Mouse (Mus musculus): ENCODE measurements at regions not wholly inside any gene's neighbourhood (a gene's known extent, or its start where the extent isn't known, plus 50 kb on each side); places are given as distances from the start of the nearest gene placed in this dataset.
A peak's percentile ranks its signal among the peaks of the same experiment; 100 is the strongest.
"Not testable (repeated sequence)": the region's sequence is repeated elsewhere in the genome, so short reads cannot be mapped to it uniquely, and the experiment has no call there.

DNA sequence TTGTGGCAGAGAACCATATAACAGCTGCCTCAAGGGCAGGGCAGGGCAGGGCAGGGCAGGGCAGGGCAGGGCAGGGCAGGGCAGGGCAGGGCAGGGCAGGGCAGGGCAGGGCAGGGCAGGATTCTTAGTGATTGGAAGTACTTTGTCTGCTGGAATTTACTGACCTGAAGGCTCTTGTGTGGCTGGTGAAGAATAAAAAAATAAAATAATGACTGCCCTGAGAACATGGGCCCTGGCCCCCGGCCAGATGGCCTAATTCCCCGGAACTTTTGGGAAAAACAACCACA is 169.3 kb downstream of the Qk start:
- DNase-seq (ENCODE audit: low spot score in 2 of 2), result not testable (repeated sequence)

DNA sequence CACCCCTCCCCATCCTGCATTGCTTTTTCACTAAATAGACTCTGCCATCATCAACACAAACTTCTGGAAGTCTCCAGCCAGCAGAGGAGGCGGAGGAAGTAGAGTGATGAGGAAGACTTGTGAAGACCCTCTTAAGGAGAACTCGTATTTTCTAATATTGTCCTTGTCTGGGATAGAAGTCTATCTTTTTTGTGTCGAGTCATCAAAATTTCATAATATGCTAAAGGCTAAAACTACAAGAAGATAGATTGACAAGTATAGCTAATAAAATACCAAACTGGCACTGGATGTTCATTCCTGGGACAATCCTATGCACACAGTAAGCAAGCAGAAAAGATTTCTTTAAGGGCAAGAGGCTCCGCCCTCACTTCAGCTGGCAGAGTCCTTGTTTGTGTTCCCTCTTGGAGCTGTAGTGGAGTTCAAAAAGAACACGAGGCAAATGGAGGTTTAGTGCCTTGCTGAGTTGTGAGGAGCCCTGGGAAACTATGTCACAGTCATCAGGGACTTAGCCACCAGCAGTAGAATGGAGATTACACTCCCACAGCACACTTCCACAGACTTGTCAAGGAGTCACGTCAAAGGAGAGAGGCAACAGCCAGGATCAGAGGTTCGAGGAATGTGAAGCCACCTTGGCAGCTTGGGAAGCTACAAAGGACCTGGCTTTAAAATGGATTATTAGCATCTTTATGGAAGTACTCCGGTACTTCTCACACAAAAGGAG is 169.8 kb downstream of the Qk start:
- no peak for DNase-seq (ENCODE audit: low spot score in 2 of 2)

DNA sequence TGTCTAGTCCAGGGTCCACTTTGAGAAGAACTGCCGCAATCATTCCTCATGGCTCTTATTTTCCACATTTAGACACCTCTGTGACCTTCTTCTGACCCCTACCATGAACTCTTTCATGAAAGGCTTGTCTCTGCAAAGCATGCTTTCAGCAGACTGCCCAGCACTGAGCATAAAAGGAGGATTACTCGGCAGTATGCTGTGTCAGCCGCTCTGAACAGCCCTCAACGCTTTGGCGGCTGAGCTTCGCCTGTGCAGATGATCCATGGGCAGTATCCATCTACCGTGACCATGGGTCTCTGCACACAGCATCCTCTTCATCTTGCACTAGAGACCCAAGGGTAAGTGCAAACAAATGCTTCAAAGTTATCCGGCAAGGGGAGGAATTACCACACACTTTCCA is 172.5 kb downstream of the Qk start:
- DNase-seq (ENCODE audit: low spot score in 2 of 2), result no peak

DNA sequence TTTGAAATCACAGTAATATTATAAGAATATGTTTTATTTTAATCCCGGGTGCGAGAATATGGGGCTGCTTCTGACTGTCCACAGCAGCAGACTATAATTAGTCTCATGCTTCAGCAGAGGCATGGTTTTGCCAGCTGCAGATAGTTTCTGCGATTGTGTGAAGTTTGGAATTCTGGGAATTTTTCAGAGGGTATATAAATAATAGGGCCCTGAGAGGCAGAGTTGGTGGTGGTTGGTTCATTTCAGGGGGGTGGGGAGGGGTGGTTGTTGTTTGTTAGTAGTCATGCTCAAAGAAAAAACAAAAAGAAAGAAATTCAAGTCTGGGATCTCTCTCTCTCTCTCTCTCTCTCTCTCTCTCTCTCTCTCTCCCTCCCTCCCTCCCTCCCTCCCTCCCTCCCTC is 173.1 kb downstream of the Qk start:
- DNase-seq (ENCODE audit: low spot score in 2 of 2), result no peak

DNA sequence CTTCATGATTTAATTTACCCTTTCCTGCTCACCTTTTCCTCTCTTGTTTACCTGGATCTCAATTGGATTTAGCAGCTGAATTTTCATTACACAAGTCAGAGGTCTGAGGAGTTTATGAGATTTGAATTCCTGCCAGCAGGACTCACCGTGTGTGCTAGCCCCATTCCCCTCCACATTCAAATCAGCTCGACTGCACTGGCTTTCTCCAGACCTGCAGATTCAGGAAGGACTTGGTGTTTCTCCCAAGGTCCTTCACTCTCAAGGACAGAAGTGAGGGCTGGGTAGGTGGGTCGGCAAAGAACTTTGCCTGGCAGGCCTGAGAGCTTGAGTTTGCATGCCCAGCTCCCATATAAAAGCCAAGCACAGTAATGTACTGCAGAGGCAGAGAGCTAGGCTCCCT is 180.8 kb downstream of the Qk start:
- no peak for DNase-seq (ENCODE audit: low spot score in 2 of 2)

DNA sequence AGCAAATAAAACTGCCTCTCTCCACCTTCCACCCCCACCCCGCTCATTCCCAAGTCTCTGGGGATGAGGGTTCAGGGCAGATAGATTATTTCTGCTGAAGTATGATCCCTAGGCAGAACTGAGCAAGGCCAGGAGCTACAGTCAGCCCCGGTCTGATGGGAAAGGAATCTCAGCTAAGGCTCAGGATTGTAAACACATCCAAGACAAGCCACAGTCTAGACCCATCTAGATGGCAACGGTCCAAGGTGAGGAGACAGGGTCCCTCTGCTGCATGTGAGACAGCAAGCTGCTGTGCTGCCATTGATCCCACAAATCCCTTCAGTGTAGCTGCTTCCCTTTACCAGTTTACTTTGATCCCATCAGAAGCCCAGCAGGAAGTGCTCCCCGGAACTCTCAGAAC is 181.3 kb downstream of the Qk start:
- DNase-seq (ENCODE audit: low spot score in 2 of 2), result no peak

DNA sequence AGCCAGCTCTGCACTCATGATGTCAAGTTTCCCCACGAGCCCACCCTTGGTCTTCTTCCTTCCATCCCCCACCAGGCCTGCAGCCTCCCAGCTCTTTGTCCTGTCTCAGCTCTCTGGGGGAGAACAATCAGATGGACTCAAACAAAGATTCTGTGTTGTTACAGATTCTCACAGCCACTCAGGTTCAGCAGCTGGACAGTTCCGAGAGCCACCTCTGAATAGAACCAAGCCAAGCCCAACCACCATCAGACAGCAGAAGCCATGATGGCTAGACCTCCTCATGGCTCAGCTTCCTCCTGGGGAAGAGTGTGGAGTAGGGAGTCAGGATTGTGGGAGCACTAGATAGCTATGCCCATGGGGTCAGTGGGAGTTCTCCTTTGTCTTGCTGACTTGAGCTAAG is 184.5 kb downstream of the Qk start:
- no peak for DNase-seq (ENCODE audit: low spot score in 2 of 2)

DNA sequence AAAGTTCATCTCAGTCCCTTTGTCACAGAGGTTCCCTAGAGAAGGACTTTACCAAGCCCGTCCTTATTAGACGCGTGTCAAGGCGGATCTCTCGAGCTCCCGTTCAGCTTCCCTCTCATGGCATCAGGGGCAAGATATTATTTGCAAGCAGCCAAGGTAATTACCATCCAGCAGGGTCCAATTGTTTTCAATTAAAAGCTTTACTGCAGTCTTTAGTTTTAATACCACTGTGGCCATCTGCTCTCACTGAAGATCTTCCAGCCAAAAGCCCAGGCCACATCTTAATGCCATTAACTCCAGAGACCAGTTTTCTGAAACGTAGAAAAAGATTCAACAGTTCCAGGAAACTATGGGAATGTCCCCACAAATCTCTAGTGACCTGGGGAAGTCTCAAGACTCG is 191.1 kb downstream of the Qk start:
- no peak for DNase-seq (ENCODE audit: low spot score in 2 of 2)

DNA sequence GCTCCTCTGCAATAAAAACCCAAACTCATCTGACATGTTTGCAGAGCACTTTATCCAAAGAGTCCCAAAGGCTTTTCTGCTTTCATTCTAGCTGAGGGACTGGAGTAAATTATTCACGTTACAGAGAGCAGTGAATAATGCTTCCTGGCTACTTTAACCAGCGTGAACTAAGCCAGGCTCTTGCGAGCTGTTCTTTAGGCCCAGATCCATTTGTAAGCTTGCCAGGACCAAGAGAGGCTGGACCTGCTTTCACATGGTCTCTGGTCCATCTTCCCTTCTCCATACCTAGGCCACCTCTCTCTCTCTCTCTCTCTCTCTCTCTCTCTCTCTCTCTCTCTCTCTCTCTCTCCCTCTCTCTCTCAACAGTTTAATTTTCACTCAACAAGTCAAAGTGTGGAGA is 197.2 kb downstream of the Qk start:
- DNase-seq (ENCODE audit: low spot score in 2 of 2), result no peak

DNA sequence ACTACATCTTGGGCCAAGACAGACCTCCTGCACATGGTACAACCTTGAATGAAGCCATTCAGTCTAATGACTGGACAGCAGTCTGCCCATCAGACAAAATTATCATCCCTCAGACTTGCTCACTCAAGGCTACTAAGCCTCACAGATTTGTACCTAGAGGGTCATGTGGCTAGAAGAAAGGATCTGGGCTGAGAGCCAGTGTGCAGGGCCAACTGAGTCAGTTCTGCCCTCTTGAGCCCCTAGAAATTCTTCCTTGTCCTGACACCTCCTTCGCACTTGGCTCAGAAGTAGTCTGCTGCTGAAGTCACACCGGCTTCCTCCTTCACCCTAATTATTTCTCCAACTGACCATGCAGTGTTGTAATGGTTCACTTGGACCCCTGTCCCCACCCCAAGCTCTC is 207.5 kb downstream of the Qk start:
- no peak for DNase-seq (ENCODE audit: low spot score in 2 of 2)

DNA sequence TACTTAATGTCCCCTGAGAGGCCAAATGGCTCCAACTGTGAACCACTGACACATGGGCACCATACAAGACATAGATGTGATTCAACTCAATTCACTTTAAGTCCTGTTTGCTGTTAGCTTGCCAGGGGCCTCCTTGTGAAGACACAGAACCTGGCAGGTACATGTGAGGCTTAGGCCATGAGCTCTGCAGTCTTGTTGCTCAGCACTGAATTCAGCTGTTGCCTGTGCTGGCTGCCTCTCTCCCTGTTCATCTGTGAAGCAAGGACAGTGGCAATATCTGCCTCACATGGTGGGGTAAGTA is 209.3 kb downstream of the Qk start:
- DNase-seq (ENCODE audit: low spot score in 2 of 2), result no peak

DNA sequence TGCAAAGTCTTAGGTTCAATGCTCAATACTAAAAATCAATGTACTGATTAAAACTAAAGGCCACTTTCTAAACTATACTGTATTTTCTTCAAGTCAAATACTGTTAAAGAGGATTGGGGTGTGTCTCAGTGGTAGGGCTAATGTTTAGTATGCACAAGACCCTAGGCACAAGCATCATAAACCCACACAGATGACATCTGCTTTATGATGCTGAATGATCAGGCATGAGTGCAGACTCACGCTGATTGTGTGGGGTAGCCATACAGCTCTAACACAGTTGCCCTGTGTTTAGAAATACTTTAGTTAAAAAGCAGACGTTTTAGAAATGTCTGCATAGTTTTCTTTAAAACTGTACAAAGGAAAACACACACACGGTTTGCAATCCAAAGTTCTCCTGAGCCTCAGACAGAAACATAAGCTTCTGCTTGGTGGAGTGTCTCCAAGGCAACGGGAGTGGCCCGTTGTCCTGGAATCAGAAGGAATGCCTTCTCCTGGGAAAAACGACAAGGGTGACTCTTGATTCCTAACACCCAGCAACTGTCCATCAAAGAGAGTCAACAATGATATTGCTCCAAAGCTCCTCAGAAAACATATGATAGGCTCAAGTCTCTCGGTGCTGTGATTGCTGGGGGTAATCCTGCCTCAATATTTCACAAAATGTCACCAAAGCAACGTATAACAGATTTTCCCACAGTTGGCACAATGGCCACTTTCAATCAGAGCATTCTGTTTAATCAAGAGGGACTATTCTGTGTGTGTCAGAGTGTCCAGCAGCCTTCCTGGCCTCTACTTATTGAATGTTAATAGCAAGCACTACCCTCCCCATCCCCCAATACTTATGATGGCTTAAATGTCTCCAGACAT is 209.9 kb downstream of the Qk start:
- no peak for DNase-seq (ENCODE audit: low spot score in 2 of 2)

DNA sequence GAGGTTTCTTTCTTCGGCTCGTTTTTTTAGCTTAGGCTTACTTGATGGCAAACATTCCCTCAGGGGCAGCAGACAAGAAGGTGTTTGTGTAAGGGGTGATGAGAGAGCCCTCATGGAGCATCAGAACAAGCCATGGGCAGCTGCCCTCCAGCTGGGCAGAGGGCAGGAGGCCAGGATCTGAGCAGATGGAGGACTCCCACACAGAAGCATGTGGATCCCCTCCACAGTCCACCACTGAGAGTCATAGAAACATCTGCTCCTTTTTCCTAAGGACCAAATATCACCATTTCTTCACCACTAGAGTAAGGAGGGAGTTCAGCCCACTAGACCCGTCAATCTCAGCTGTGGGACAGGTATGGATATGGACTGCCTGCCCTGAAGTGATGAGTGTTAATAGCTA is 214.4 kb downstream of the Qk start:
- no peak for DNase-seq (ENCODE audit: low spot score in 2 of 2)

DNA sequence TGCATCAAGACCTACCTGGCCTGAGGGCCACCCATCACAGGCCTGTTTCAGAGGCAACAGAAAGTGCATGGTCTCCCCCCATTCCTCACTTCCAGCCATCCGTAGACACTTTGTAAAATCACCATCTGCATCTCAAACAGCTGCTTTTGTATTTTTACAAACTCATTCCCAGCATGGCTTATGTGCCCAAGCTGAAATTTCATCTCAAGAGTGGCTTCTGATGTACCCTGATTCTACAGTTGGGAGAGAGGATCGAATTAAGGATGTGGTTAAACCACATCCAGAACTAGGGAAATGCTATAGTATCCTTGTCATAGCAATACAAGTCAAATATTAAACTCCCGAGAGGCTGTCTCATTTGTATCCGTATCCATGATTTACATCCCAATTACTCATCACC is 221.5 kb downstream of the Qk start:
- DNase-seq (ENCODE audit: low spot score in 2 of 2), result no peak

DNA sequence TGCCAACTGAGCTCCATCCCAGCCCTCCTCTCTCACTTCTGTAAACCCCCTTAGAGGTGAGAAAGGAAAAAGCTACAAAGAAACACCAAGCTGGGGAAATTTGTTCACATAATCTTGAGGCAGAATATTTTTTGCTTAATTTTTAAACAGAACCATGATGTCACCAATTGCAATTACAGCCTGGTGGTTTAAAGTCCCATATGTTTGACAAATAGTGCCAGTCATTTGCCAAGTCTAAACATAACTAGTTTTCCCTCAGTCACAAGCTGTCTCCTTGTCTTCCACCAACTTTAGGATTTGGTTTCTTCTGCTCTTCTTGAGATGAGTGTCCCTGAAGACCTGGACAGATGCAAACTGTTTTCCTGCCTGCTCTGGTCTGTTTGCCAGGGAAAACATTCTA is 222.0 kb downstream of the Qk start:
- DNase-seq (ENCODE audit: low spot score in 2 of 2), result no peak

DNA sequence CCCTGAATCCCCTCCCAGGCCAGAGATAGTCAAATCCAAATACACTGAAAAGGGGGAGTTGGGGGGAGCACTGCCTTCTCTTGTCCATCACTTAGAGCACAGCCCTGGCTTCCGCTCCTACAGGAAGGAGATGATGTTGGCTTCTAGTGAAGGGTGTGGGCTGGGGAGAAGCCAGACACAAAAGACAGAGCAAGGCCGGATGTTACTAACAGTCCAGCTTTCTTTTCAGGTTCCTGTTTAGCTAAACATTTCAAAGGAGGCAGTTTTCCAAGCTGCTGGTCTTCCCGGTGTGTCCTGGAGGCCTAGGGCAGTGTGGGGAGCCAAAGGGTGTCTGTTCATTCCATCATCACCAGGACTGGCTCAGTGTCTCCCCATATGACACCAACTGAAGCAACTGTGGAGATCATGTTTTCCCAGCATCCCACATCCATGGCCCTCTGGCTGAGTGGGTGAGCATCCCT is 223.8 kb downstream of the Qk start:
- no peak for DNase-seq (ENCODE audit: low spot score in 2 of 2)

DNA sequence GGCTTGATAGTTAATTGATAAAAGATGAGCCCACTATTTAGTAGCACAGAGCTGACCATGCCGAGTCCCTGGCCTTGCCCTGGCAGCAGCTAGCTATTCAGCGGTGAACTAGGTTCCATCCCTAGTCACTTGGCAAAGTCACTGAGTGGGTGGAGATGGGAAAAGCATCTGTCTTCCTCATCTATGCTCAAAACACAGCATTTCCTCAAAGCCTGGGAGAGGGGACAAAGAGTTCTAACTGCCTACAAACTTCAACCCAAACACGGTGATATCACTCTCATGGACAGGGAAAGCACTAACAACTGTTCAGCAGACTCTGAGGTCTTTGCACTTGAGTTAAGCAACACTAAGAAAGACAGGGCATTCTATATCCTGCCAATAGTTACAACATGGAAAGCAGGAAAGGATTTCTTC is 225.5 kb downstream of the Qk start:
- DNase-seq (ENCODE audit: low spot score in 2 of 2), result peak in 1 of 2 experiments; percentile 50

DNA sequence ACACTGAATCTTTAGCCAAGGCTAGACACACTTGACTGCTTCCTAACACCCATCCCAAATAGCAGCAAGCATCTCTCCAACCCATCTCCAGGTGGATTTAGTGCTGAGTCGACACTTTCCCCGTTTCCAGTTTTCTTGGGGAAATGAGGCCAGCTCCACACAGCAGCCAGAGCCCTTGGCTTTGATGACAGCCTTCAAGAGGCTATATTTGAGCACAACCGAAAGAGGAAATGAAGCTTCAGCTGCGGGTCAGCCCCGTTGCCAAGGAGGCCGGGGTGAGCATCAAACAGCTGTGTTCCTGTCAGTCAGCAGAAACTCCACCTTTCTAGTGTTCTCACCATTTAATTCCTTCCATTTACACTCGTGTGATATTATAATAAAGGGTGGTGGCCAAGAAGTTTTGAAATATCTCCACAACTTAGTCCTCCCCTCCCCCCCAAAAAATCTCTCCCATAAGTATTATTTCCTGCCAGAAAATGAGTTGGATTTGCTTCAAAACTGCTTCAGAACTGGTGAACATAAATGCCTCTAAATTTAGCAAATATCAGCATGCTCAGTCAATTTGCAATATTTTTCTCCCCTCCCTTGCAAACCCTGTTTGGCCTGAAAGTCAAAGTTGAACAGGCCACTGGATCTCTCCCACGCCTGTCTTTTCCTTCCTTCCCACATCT is 226.1 kb downstream of the Qk start:
- DNase-seq (ENCODE audit: low spot score in 2 of 2), result peak in 1 of 2 experiments; percentile 23

DNA sequence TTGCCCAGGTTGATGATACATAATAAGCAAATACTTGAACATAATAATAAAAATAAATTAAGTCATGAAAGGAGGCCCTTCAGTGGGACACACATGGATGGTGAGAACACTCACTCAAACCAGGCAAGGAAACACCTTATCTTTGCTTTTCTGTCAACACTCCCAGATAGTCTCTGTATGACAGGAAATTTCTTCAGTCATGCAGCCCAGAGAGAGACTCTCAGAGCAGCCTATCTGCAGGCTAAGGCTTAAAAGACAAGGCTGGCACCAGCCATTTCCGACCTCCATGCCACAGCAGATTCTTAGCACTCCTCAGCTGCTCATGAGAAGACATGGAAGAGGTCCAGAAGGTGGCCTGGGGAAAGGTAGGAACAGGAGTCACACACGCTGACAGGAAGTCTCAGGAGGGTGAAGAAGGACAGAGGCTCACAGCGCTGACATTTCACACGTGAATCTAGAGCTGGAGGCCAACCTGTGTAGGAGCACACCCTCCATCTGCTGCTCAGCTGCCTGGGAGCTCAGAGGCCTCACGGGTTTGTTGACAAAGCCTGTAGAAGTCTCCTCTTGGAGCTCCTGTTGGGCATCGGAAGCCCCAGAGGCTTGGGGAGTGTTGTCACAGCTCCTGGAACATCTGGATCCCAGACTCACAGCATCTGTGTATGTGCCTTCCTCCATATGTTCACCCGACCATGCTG is 232.3 kb downstream of the Qk start:
- DNase-seq (ENCODE audit: low spot score in 2 of 2), result no peak

DNA sequence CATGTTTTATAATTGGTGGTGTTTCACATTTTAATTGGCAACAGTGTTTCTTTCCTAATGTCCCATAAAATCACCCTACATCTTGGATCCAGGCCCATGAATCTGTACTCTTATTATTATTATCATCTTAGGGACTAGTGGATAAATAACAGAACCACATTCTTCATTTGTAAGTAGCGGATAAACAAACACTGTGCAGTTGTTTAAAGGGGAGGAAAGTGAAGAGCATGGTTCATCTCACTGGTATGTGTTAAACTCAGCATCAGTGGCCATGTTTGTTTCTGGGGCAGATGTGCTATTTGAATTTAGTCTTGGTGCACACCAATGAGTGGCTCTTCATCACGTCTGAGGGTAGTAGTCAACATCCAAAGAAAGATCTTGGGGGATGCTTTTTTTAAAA is 233.1 kb downstream of the Qk start:
- DNase-seq (ENCODE audit: low spot score in 2 of 2), result no peak

DNA sequence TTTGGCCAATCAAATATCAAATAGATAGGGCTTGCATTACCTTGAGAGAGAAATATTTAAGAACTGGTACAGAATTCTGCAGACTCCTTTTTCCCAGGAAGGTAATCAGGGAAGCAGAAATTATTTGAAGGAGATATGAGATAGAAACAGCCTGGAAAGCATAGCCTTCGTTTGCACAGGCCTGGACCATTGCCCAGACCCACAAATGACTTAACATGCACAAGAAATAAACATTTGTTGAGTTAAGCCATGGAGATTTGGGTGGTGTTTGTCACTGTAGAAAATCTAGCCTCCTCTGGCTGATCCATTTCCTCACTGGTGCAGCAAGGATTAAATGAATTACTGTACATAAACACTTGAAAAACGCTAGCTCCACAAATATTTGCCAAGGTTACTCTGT is 233.5 kb downstream of the Qk start:
- peak in 1 of 2 experiments; percentile 28 for DNase-seq (ENCODE audit: low spot score in 2 of 2)

DNA sequence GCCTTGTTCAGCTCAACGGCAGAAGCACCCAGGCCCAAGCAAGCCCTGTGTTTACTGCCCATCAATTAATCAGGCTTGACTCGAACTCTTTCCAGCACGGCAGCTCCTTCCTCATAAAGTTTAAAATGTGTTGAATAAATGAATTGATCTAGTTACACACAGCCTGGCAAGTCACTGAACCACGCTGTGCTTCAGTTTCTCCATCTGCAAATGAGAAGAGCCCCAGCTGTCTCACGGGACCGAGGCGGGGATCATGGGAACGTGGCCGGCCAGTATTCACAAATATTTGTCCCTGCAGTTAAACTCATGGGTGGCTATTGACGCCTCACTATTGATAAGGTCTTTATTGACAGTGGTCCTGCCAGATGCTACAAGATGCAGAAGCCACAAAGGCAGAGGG is 237.9 kb downstream of the Qk start:
- no peak for DNase-seq (ENCODE audit: low spot score in 2 of 2)
